ENCODE assay signal across 16 mouse cellular contexts in genomic region chr16:7076305-7076704, GRCm38 (mm10).
"Had no signal": no experiment of that assay in that cellular context is flagged by ENCODE, and none has a peak within 500 bp of the region (broad histone marks: within the 10 kb centered on the region; RNA-seq: fewer than 3 reads in every experiment).

No protein-coding gene starts in this region.

- H3K36me3 ChIP-seq: limb, embryonic 12.5 days; limb, embryonic 15.5 days; midbrain, embryonic 12.5 days; midbrain, embryonic 15.5 days; neural tube, embryonic 13.5 days; stomach, embryonic 15.5 days had no signal

- H3K4me3 ChIP-seq: limb, embryonic 12.5 days; limb, embryonic 15.5 days; midbrain, embryonic 12.5 days; midbrain, embryonic 15.5 days; neural tube, embryonic 13.5 days; stomach, embryonic 15.5 days had no signal

- H3K27ac ChIP-seq: limb, embryonic 12.5 days; limb, embryonic 15.5 days; liver, embryonic 14.5 days; macrophage; midbrain, embryonic 12.5 days; midbrain, embryonic 15.5 days; neural tube, embryonic 13.5 days; stomach, embryonic 15.5 days had no signal

- H3K9me3 ChIP-seq: limb, embryonic 12.5 days; limb, embryonic 15.5 days; midbrain, embryonic 12.5 days; midbrain, embryonic 15.5 days; neural tube, embryonic 13.5 days; stomach, embryonic 15.5 days had no signal

- H3K27me3 ChIP-seq: limb, embryonic 12.5 days; limb, embryonic 15.5 days; midbrain, embryonic 12.5 days; midbrain, embryonic 15.5 days; neural tube, embryonic 13.5 days; stomach, embryonic 15.5 days had no signal

- H3K9ac ChIP-seq: limb, embryonic 12.5 days; limb, embryonic 15.5 days; liver, embryonic 14.5 days; liver, postnatal 0 days; lung, embryonic 14.5 days; midbrain, embryonic 12.5 days; midbrain, embryonic 15.5 days; neural tube, embryonic 13.5 days; stomach, embryonic 15.5 days had no signal

- DNase-seq: kidney, adult 9 months; kidney, postnatal 25 days; liver, postnatal 0 days; lung, embryonic 14.5 days; retina, postnatal 1 day; right cerebral cortex, postnatal 25 days; spleen, adult 18-20 months; thymus, postnatal 25 days had no signal

- H3K4me1 ChIP-seq: limb, embryonic 12.5 days; limb, embryonic 15.5 days; midbrain, embryonic 12.5 days; midbrain, embryonic 15.5 days; stomach, embryonic 15.5 days had no signal
